Mouse (Mus musculus): Measurements from ENCODE around the gene Npas4. TPM values are rescaled to one million over a fixed set of nuclear protein-coding genes. Genes with fewer than 3 reads are reported as not detected.

Gene Npas4
- polyA plus RNA-seq, 1 experiment from 2014 or later, result 0.13 TPM

GRCm38 (mm10) chr19:4942551-4943252 lies 47.4 kb downstream of the Npas4 start, which contains the start of gene Peli3:
Peli3 (minus strand) TSS chr19:4943127.
- H3K36me3 ChIP-seq (ENCODE audit: control insufficient read depth, insufficient read depth, low read length), result no peaks in the 10 kb centered on the region
- H3K9ac ChIP-seq (ENCODE audit: low read depth, low read length), result peak within 1 kb of the TSS; percentile 63
- WGBS (ENCODE audit: insufficient replicate concordance), result 1% methylated on average over 39 of the region's 55 CpGs
- peak within 1 kb of the TSS; percentile 96 for H3K4me2 ChIP-seq
- H3K27me3 ChIP-seq (ENCODE audit: control insufficient read depth, insufficient read depth, low read length), result peaks cover 15% of the 10 kb centered on the region
- no peaks in the 10 kb centered on the region for H3K9me3 ChIP-seq (replicated peaks; ENCODE audit: control insufficient read depth, low read length)
- H3K4me1 ChIP-seq (ENCODE audit: control insufficient read depth, insufficient read depth, low read length), result no peaks in the 10 kb centered on the region
- ATAC-seq (replicated peaks; ENCODE audit: insufficient number of reproducible peaks, low FRiP score, low TSS enrichment), result peak; percentile 91
- peak within 1 kb of the TSS; percentile 56 for H3K4me3 ChIP-seq (ENCODE audit: low read depth, low read length)
- H3K27ac ChIP-seq (ENCODE audit: low read depth, low read length), result no peak within 1 kb of the TSS

DNA sequence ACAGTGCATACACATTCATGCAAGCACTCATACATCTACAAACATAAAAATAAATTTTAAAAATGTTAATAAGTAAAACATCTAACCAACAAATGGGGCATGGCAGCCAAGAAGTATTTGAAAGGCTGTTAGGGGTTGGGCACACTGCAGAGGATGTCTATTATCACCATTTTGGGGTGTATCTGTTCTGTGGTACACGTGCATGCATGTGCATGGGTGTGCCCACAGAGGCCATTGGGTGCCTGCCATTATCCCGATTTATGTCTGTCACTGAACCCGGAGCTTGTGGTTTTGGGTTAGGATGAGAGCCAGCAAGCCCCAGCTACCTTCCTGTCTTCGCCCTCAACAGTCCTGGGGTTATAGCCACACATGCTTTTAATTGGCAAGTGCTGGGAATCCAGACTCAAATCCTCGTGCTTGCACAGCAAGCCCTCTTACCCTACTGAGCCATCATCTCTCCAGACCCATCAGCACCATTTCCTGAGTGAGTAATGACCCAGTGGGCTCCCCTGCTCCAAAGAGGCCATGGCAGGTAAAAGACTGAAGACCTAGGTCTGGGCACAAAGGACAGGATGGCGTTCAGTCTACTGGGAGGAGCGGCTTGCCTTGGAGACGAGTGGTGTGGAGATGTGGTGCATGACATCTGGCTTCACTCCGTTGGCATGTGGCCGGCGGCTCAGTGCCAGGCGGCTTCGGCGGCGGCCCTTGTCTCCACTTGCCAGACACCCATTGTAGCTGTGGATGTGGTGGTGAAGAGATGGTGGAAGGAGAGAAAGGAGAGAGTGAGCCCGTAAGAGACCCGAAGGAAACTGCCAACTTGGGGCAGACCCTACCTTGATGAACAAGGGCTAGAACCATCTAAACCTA lies 52.4 kb downstream of the Npas4 start:
- H3K27me3 ChIP-seq (ENCODE audit: control insufficient read depth, insufficient read depth, low read length), result peaks cover 18% of the 10 kb centered on the region
- WGBS (ENCODE audit: insufficient replicate concordance), result 75% methylated on average over 17 of the region's 17 CpGs
- ATAC-seq (replicated peaks; ENCODE audit: insufficient number of reproducible peaks, low FRiP score, low TSS enrichment), result no peak

GRCm38 (mm10) chr19:4936896-4937295 lies 53.2 kb downstream of the Npas4 start:
- H3K4me2 ChIP-seq, result no peak overlapping the region
- WGBS (ENCODE audit: insufficient replicate concordance), result 71% methylated on average over 2 of the region's 2 CpGs
- H3K9ac ChIP-seq (ENCODE audit: low read depth, low read length), result no peak overlapping the region
- no peaks in the 10 kb centered on the region for H3K36me3 ChIP-seq (ENCODE audit: control insufficient read depth, insufficient read depth, low read length)
- no peak overlapping the region for H3K4me3 ChIP-seq (ENCODE audit: low read depth, low read length)
- no peaks in the 10 kb centered on the region for H3K4me1 ChIP-seq (ENCODE audit: control insufficient read depth, insufficient read depth, low read length)
- H3K9me3 ChIP-seq (replicated peaks; ENCODE audit: control insufficient read depth, low read length), result no peaks in the 10 kb centered on the region
- ATAC-seq (replicated peaks; ENCODE audit: insufficient number of reproducible peaks, low FRiP score, low TSS enrichment), result no peak
- H3K27me3 ChIP-seq (ENCODE audit: control insufficient read depth, insufficient read depth, low read length), result peaks cover 12% of the 10 kb centered on the region
- H3K27ac ChIP-seq (ENCODE audit: low read depth, low read length), result no peak overlapping the region

More for the DNA sequence above, 52.4 kb downstream of the Npas4 start:
- Histone ChIP-seq H3K4me1 (ENCODE audit: control insufficient read depth, insufficient read depth, low read length) (no peaks in the 10 kb centered on the region), H3K4me3 (ENCODE audit: low read depth, low read length) (no peak overlapping the region), H3K36me3 (ENCODE audit: control insufficient read depth, insufficient read depth, low read length) (no peaks in the 10 kb centered on the region), H3K9ac (ENCODE audit: low read depth, low read length) (no peak overlapping the region), H3K9me3 (replicated peaks; ENCODE audit: control insufficient read depth, low read length) (no peaks in the 10 kb centered on the region), H3K27ac (ENCODE audit: low read depth, low read length) (no peak overlapping the region), H3K4me2 (no peak overlapping the region)

Other genes with a start within 250 kb of the Npas4 start
- gene Rbm4b, start 233.8 kb downstream of the Npas4 start, polyA plus RNA-seq (2014; fragmentation: Nextera tagmentation; extraction: Ambion mirVana), result 37.0 and 43.4 TPM in 2 replicates
- gene Rbm4, start 196.4 kb downstream of the Npas4 start, polyA plus RNA-seq (2014; fragmentation: Nextera tagmentation; extraction: Ambion mirVana), result 54.0 and 58.0 TPM in 2 replicates
- gene Gm21992, start 178.7 kb downstream of the Npas4 start, polyA plus RNA-seq (2014; fragmentation: Nextera tagmentation; extraction: Ambion mirVana), result 19.8 and 24.0 TPM in 2 replicates
- gene Rbm14, start 178.7 kb downstream of the Npas4 start, polyA plus RNA-seq (2014; fragmentation: Nextera tagmentation; extraction: Ambion mirVana), result 58.0 and 67.5 TPM in 2 replicates
- gene Ccs, start 151.0 kb downstream of the Npas4 start, polyA plus RNA-seq (2014; fragmentation: Nextera tagmentation; extraction: Ambion mirVana), result 37.5 and 38.8 TPM in 2 replicates
- gene Ccdc87, start 150.9 kb downstream of the Npas4 start, polyA plus RNA-seq (2014; fragmentation: Nextera tagmentation; extraction: Ambion mirVana), result not detected in 2 replicates
- 23.3 and 30.2 TPM in 2 replicates for gene Ctsf, start 135.2 kb downstream of the Npas4 start, polyA plus RNA-seq (2014; fragmentation: Nextera tagmentation; extraction: Ambion mirVana)
- 4.5 and 5.2 TPM in 2 replicates for gene Actn3, start 112.4 kb downstream of the Npas4 start, polyA plus RNA-seq (2014; fragmentation: Nextera tagmentation; extraction: Ambion mirVana)
- 7.1 and 8.9 TPM in 2 replicates for gene Zdhhc24, start 111.6 kb downstream of the Npas4 start, polyA plus RNA-seq (2014; fragmentation: Nextera tagmentation; extraction: Ambion mirVana)
- gene Bbs1, start 83.7 kb downstream of the Npas4 start, polyA plus RNA-seq (2014; fragmentation: Nextera tagmentation; extraction: Ambion mirVana), result 1.9 and 2.9 TPM in 2 replicates
- 87.8 and 110 TPM in 2 replicates for gene Dpp3, start 62.0 kb downstream of the Npas4 start, polyA plus RNA-seq (2014; fragmentation: Nextera tagmentation; extraction: Ambion mirVana)
- gene Peli3, start 47.2 kb downstream of the Npas4 start, polyA plus RNA-seq (2014; fragmentation: Nextera tagmentation; extraction: Ambion mirVana), result 0.86 and 1.1 TPM in 2 replicates
- 117 and 129 TPM in 2 replicates for gene Mrpl11, start 28.2 kb downstream of the Npas4 start, polyA plus RNA-seq (2014; fragmentation: Nextera tagmentation; extraction: Ambion mirVana)
- gene Slc29a2, start 33.5 kb upstream of the Npas4 start, polyA plus RNA-seq (2014; fragmentation: Nextera tagmentation; extraction: Ambion mirVana), result 8.2 and 10.3 TPM in 2 replicates
- gene B4gat1, start 48.5 kb upstream of the Npas4 start, polyA plus RNA-seq (2014; fragmentation: Nextera tagmentation; extraction: Ambion mirVana), result 37.4 and 46.9 TPM in 2 replicates
- gene AC124502.3, start 48.6 kb upstream of the Npas4 start, polyA plus RNA-seq (2014; fragmentation: Nextera tagmentation; extraction: Ambion mirVana), result 0.93 and 2.0 TPM in 2 replicates
- gene Brms1, start 51.0 kb upstream of the Npas4 start, polyA plus RNA-seq (2014; fragmentation: Nextera tagmentation; extraction: Ambion mirVana), result 35.3 and 36.4 TPM in 2 replicates
- 3.0 and 4.3 TPM in 2 replicates for gene Rin1, start 60.2 kb upstream of the Npas4 start, polyA plus RNA-seq (2014; fragmentation: Nextera tagmentation; extraction: Ambion mirVana)
- gene Cd248, start 77.8 kb upstream of the Npas4 start, polyA plus RNA-seq (2014; fragmentation: Nextera tagmentation; extraction: Ambion mirVana), result 24.2 and 27.3 TPM in 2 replicates
- gene Tmem151a, start 95.2 kb upstream of the Npas4 start, polyA plus RNA-seq (2014; fragmentation: Nextera tagmentation; extraction: Ambion mirVana), result 4.6 and 4.7 TPM in 2 replicates
- gene Yif1a, start 98.2 kb upstream of the Npas4 start, polyA plus RNA-seq (2014; fragmentation: Nextera tagmentation; extraction: Ambion mirVana), result 102 and 103 TPM in 2 replicates
- gene Cnih2, start 108.2 kb upstream of the Npas4 start, polyA plus RNA-seq (2014; fragmentation: Nextera tagmentation; extraction: Ambion mirVana), result 8.4 TPM in 2 replicates
- gene Rab1b, start 116.8 kb upstream of the Npas4 start, polyA plus RNA-seq (2014; fragmentation: Nextera tagmentation; extraction: Ambion mirVana), result 211 and 225 TPM in 2 replicates
- 19.8 and 24.3 TPM in 2 replicates for gene Klc2, start 128.2 kb upstream of the Npas4 start, polyA plus RNA-seq (2014; fragmentation: Nextera tagmentation; extraction: Ambion mirVana)